Mouse (Mus musculus) liver, embryonic 14.5 days (tissue): ENCODE data around the gene Pde10a.

Experiments
- CTCF ChIP-seq: IDR thresholded peaks from 2 replicates; pipeline ENCODE4 v1.5.1; 2016; ENCODE audit warnings: antibody characterized with exemption, low read depth, control low read depth
- EP300 ChIP-seq: IDR thresholded peaks from 2 replicates; pipeline ENCODE4 v1.6.1; 2016; ENCODE audit warnings: antibody characterized with exemption, low read depth

- TF ChIP-seq CTCF (no peak), EP300 (no peak)
Observed at GRCm38 (mm10) chr17:8478554-8478953, 46.6 kb upstream of the Pde10a start.
